Mouse (Mus musculus) ovary, postnatal 36 days (tissue): ENCODE results near the gene Scfd2.

Experiments used
- DNase-seq: peaks from one replicate; pipeline ENCODE4 v3.0.0; 2022; ENCODE audit warnings: low spot score, mixed read lengths

Gene Scfd2

DNA sequence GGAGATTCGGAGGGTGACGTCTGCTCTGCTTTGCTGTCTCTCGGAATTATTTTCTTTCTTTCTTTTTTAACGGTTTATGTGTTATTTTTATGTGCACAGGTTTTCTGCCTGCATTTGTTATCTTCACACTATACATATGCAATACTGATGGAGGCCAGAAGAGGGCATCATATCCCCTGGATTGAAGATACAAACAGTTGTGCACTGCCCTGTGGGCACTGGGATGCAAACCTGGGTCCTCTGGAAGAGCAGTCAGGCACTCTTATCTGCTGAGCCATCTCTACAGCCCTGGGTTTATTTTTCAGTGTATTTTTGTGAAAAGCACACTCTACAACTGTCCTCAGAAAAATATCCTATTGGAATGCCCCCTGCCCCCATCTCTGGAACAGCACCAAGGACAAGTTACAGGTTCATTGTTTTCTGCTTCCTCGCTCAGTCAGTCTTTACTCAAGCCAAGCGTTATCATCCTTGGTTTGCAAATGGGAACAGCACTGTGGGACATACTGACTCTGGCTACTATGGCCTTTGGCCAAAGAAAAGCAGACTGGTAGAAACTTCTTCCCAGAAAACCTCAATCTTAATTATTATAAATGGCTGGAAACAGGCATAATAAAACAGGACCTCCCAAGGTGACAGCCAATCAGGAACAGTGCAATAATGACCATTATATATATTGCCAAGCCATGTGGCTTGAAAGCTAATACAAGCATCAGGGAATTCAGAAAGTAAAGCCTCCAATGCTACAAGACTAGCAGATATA lies 75.9 kb downstream of the Scfd2 start:
- DNase-seq, result no peak

DNA sequence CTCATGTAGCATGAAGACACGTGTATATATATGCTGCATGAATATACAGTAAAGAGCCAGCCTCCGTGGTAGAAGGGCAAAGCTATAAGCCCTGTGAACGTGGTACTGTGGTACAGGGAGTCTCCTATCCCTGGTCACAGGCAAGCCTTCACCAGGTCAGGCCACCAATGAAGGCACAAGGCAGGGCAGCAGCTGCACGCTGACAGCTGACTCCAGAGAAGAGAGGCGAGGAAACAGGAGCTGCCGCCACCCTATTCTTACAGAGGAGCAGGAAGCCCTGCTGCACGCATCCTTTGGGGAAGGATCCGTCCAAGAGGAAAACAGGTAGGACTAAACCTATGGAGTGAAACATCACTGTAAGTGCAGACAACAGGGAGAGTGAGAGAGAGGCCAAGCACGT lies 76.5 kb downstream of the Scfd2 start:
- no peak for DNase-seq

DNA sequence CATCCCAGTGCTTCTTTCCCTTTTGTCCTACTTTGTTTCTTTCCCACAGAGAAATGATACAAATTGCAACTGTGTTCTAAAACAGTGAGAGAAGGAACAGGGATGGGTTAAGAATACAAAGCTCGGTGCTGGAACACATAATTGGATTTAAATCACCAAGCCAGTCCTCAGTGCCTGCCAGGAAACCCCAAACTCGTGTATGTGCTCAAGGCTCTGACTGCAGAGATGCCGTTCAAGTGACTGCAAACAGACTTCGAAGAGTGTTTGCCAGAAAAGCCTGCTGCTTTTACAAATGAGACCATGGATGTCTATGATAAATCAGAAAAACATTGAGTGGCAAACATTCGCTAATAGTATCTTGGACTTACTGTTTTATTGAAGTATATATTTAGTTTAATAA lies 80.6 kb downstream of the Scfd2 start:
- no peak for DNase-seq

DNA sequence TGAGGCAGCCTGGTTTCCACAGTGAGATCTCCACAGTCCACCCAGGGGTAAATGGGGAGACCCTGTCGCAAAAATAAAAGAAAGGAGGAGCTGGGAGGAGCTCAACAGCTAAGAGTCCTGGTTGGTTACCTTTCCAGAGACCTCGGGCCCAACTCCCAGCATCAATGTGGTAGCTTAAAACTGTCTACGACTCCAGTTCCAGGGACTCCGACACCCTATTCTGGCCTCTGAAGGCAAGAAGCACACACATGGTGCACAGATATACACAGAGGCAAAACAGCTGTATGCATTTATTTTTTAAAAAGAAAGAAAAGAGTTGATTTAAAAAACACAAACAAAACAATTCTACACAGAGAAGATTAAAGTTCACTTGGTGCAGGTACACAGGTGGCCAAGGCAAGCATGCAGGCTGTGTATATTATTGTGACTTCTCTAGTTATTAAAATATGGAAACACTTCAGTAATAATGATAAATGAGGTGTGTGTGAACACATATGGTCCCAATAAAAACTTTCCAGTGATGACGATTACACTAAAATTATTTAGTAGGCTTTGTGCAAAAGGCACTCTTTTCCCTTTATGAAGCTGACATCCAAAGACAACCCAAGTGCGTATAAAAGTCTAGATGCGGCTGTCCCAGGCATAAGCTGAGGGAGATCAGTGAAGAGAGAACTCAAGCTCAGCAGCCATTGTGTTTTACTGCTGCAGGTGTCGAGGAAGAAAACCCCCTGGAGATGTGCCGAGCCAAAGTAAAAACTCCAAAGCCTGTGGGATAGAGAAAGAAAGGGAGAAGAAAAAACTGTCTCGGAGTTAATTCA lies 83.8 kb downstream of the Scfd2 start:
- no peak for DNase-seq

DNA sequence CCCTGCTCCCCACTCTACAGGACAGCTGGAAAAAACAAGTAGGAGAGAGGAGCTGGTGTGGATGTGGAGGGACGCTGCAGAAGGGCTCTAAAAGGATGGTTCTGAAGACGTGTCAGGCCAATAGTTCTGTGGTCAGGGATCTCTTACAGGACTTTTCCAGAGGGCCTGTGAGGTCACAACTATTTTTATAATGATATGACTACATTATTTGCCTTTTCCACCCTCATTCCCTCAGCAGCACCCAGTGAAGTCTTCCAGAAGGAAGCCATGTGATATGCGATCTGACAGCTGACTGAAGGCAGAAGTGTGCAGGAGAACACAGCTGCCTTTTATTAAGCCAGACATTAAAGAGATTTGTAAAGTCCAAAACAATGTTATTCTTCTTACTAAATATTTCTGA lies 85.7 kb downstream of the Scfd2 start:
- no peak for DNase-seq

- no peak for DNase-seq
Observed at GRCm38 (mm10) chr5:74438353-74438752, 93.2 kb downstream of the Scfd2 start.

- peak; percentile 58 for DNase-seq
Observed at GRCm38 (mm10) chr5:74433580-74434147, 97.9 kb downstream of the Scfd2 start.

- no peak for DNase-seq
Observed at GRCm38 (mm10) chr5:74432879-74433539, 98.5 kb downstream of the Scfd2 start.

- DNase-seq, result no peak
Observed at GRCm38 (mm10) chr5:74420615-74421132, 110.9 kb downstream of the Scfd2 start.

DNA sequence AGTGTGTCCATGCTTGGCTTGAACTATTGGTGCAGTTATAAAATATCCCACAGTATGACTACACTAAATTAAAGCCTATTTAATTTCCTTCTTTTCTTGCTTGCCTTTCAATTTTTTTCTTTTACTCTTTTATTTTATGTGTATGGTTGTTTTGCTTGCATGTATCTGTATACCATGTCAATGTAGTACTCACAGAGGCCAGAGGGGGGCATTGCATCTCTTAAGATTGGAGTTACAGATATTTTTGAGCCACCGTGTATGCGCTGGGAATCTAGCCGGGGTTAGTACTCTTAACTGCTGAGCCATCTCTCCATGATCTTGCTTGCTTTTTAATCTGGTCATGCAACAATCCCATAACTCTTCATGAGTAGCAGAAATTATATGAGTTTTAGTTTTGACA lies 119.0 kb downstream of the Scfd2 start:
- DNase-seq, result no peak

DNA sequence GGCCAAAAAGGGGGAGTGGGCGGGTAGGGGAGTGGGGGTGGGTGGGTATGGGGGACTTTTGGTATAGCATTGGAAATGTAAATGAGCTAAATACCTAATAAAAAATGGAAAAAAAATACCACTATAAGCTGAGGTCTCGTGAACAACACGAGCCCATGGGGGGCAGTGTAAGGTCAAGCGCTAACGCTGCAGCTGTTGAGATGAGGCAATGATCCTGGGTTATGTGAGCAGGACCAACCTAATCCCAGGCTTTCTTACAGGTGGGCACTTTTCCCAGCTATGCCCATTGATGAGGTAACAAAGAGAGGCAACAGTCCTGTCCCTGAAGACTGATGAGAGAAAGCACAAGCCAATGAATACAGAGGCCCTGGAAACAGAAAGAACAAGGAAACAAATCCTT lies 126.7 kb downstream of the Scfd2 start:
- no peak for DNase-seq

DNA sequence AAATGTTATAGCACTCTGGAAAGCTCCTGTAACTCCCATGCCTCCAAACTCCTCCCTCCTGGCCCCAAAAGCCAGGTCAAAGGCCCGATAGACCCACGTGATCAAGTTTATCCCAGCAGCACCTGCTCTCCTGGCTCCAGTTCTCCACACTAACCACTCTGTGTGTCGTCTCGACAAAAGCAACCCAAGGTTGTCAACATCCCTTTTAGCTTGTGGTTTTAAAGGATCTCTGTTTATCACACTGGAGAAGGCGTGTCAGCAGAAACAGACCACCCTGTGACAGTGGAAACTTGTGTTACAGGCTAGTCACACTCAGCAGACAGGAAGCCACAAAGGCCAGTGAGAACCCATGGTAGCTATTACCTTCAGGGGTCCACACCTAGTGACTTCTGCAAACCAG lies 127.5 kb downstream of the Scfd2 start:
- no peak for DNase-seq

DNA sequence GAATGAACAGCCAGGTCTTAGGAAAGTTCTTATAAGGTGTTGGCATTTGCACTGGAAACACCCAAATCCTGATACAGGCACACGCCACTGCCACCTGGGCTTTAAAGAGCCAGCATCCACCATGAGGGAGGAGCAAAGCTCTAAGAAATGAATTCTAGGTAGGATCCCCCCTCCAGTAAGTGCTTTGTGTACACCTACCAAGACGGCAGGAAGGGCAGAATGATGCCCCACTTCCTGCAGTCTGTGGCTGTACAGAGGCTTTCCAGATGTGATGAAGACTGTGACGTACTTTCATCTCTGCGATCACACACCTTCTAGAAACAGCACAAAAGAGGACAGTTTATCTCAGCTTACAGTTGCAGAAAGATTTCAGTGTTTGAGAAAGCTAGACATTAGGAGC lies 128.9 kb downstream of the Scfd2 start:
- DNase-seq, result no peak

GRCm38 (mm10) chr5:74391806-74392205 lies 139.8 kb downstream of the Scfd2 start:
- no peak for DNase-seq

GRCm38 (mm10) chr5:74391346-74391745 lies 140.2 kb downstream of the Scfd2 start:
- no peak for DNase-seq

DNA sequence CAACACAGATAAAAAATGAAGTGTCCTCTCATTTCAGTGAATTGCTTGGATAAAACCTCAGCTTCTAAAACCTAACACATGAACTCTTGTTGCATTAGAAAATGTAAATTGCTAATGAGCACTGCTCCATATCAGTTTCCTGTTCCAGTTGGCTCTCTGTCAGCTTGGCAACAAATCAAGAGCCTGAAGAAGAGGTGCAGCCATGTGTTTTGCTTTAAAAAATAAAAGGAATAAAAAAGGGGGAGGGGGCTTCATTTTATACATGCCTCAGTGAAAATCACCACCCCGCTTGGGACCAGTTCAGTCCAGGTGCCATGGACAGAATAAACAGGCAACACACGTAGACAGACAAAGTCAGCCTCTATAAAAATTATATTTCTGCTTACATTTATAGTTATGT lies 142.7 kb downstream of the Scfd2 start:
- DNase-seq, result no peak

DNA sequence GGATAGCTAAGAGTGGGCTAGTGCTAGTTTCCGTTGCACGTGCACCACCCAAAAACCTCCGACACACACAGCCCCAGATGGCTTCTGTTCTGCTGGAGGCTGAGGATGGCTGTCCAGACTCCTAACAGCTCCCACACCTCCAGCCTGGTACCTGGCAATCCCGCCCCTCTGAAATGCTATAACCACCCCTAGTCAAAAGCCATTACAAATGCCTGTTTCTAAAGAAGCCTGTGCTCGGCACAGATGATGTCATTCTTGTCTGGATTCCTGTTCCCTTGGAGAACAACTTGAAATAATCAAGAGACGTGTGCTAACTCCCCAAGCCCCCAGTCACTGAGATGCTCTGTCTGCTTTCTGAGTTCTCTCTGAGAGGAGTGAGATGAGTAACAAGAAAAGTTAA lies 143.5 kb downstream of the Scfd2 start:
- no peak for DNase-seq

DNA sequence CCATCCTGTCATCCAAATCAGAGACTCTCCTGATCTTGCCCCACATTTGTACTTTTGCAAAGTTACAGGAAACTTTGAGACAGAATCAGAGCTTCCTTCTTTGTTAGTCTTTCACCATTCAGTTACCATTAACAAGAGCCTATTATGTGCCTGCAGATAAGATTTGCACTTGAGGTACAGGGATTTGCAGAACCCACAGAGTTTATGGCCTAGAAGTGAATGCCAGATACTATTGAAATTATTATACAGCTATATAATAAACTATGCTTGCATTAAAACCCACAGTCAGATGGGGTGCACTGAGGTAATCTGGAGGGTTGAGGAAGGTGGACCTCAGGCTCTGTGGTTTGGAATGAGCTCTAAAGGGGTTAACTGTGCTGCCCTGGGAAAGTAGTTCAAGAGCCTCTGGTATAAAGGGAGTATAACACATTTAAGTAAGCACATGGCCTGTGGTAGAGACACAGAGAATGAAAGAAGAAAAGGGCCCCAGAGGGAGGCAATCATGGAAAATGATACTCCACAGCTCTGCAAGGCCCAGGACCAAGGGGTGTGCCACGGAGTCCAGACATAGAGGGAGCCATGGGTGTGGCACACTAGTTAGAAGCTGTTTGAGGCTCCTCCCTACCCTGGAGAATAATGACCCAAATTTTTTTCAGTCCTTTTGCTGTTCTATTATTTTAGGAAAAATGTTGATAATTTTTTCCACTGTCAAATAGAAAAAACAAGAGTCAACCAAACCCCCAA lies 144.2 kb downstream of the Scfd2 start:
- DNase-seq, result no peak

DNA sequence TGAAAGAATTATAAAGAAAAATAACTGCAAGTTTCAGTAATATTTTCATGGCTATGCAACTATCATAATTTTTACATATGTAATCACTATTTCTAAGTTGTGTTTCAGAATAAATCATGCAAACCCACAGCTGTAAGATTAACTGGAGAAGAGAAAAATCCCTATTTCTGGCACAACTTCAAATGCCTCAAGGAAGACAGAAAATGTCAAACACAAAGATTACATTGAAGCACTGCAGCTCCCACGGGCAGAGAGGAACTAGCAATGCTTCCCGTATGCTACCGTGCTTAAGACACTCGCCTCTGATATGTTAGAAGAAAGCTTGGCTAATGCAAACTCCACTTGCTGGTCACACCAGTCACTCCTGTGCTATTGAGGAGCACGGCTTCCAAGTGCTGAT lies 151.5 kb downstream of the Scfd2 start:
- DNase-seq, result no peak

GRCm38 (mm10) chr5:74366710-74367101 lies 164.9 kb downstream of the Scfd2 start:
- no peak for DNase-seq

DNA sequence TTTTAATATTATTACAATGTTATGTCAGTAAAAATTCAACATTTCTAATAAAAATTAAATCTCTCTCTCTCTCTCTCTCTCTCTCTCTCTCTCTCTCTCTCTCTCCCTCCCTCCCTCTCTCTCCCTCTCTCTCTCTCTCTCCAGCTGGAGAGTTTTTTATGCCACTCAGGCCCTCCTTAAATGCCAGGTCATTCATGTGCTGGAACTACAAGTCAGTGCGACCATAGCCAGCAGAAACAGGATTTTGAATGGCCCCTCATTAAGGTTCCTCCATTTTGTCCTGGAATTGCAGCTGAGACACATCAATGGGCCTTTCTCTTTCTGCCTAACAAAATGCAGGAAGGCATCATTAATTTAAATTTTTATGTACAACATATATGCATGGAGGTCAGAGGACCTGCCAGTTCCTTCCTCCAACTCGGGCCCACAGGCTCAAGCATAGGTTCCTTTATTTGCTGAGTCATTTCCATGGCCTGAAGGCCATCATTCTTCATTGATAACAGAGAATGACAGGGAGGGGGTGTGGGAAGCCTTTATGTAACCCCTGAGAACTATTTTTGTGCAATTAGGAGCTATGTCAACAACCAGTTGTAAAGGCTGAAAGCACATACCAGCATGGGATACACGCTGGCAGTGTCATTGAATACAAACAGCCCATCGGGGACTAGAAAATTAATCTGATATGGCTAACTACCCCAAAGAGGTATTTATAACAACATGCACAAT lies 165.4 kb downstream of the Scfd2 start:
- no peak for DNase-seq
